Mouse (Mus musculus) megakaryocyte, embryonic 14.5 days (primary cell): ENCODE measurements around the gene Patj.

Experiments used
- FLI1 ChIP-seq: IDR thresholded peaks from 2 replicates; pipeline ENCODE4 v1.6.1; 2012; ENCODE audit warnings: low read length, inconsistent platforms, mixed read lengths
- GATA1 ChIP-seq: IDR thresholded peaks from 3 replicates; pipeline ENCODE4 v1.6.1; 2012; ENCODE audit warnings: mixed read lengths, low read length, inconsistent platforms, borderline replicate concordance

DNA sequence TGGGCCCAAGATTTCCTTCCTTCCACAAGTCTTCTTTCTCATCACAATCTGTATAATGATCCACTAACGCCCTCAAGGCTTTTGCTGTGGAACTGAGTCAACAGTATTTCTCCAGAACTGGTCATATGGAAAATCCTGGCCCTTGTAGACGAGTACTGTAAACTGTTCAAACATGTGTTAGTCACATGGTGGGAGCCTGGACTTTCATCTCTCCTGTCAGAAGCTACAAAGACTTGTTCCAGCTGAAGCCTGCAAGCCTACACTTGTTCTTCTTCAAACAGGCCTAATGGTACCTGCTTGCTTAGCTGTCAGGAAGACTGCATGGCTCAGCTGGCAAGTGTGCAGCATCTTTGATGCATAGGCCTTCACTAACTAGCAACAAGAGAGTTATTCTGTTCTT is 264.9 kb downstream of the Patj start:
- TF ChIP-seq GATA1 (no peak), FLI1 (no peak)
